Mouse (Mus musculus) adrenal gland, postnatal 25 days (tissue): Measurements from ENCODE around the gene Car5a. TPM values are rescaled to one million over a fixed set of nuclear protein-coding genes. Genes with fewer than 3 reads are reported as not detected.

Experiments
- DNase-seq: peaks from one replicate; pipeline ENCODE4 v3.0.0; 2021; ENCODE audit warnings: mixed read lengths
- total RNA-seq: library from RNA; stranded (reverse); gene quantifications from 2 replicates; pipeline ENCODE4 v1.2.3, GENCODE M21; 2021

Gene Car5a
- total RNA-seq, 1 experiment from 2014 or later = not detected

GRCm38 (mm10) chr8:121934506-121934905, 10.2 kb downstream of the Car5a start:
- DNase-seq = no peak

- no peak for DNase-seq
Measured at GRCm38 (mm10) chr8:121932668-121933520, 11.8 kb downstream of the Car5a start.

GRCm38 (mm10) chr8:121932026-121932667, 12.6 kb downstream of the Car5a start:
- peak; percentile 39 for DNase-seq

GRCm38 (mm10) chr8:121931571-121931970, 13.1 kb downstream of the Car5a start:
- no peak for DNase-seq

- DNase-seq = no peak
Measured at GRCm38 (mm10) chr8:121930047-121930446, 14.7 kb downstream of the Car5a start.

- DNase-seq = peak; percentile 49
Measured at GRCm38 (mm10) chr8:121927316-121927715, 17.4 kb downstream of the Car5a start.

GRCm38 (mm10) chr8:121926266-121926665, 18.4 kb downstream of the Car5a start:
- no peak for DNase-seq

GRCm38 (mm10) chr8:121925624-121926023, 19.1 kb downstream of the Car5a start:
- peak; percentile 76 for DNase-seq

GRCm38 (mm10) chr8:121924681-121925080, 20.0 kb downstream of the Car5a start:
- DNase-seq = no peak

GRCm38 (mm10) chr8:121922101-121922500, 22.6 kb downstream of the Car5a start:
- DNase-seq = peak; percentile 36

- DNase-seq = no peak
Measured at GRCm38 (mm10) chr8:121921582-121921981, 23.1 kb downstream of the Car5a start.

GRCm38 (mm10) chr8:121919731-121920130, 25.0 kb downstream of the Car5a start:
- DNase-seq = no peak

GRCm38 (mm10) chr8:121919158-121919557, 25.5 kb downstream of the Car5a start:
- no peak for DNase-seq

- no peak for DNase-seq
Measured at GRCm38 (mm10) chr8:121913378-121913777, 31.3 kb downstream of the Car5a start.

GRCm38 (mm10) chr8:121912831-121913230, 31.9 kb downstream of the Car5a start:
- no peak for DNase-seq

GRCm38 (mm10) chr8:121911987-121912386, 32.7 kb downstream of the Car5a start:
- DNase-seq = no peak

- DNase-seq = no peak
Measured at GRCm38 (mm10) chr8:121911400-121911799, 33.3 kb downstream of the Car5a start.

GRCm38 (mm10) chr8:121909663-121910062, 35.0 kb downstream of the Car5a start:
- peak; percentile 74 for DNase-seq

- no peak for DNase-seq
Measured at GRCm38 (mm10) chr8:121909148-121909541, 35.6 kb downstream of the Car5a start.

GRCm38 (mm10) chr8:121908378-121909147, 36.1 kb downstream of the Car5a start:
- DNase-seq = no peak

GRCm38 (mm10) chr8:121907587-121908248, 37.0 kb downstream of the Car5a start, which contains the start of gene Slc7a5:
Gene Slc7a5 (minus strand): TSS chr8:121907694.
- peak; percentile 99 for DNase-seq
